Mouse (Mus musculus) heart, adult 2 months (tissue): ENCODE measurements around the gene Ephb1. TPM values are rescaled to one million over a fixed set of nuclear protein-coding genes. Genes with fewer than 3 reads are reported as not detected.

Experiments used
- DNase-seq, 2 experiments: peaks; one replicate each; pipeline ENCODE4 v3.0.0; 2021
- H3K27ac ChIP-seq: fragments of 200-600 bp; 2 replicates; pipeline ENCODE4 v1.8.1; 2022
- H3K27me3 ChIP-seq: fragments of 200-500 bp; 2 replicates; pipeline ENCODE4 v1.6.1; 2012; ENCODE audit warnings: mild to moderate bottlenecking, low read length, inconsistent platforms, mixed read lengths; ENCODE audit not compliant: control insufficient read depth, insufficient read depth
- H3K36me3 ChIP-seq: fragments of 200-500 bp; 2 replicates; pipeline ENCODE4 v1.6.1; 2012; ENCODE audit warnings: low read length, inconsistent platforms; ENCODE audit not compliant: control insufficient read depth, insufficient read depth
- H3K4me1 ChIP-seq: fragments of 200-500 bp; 2 replicates; pipeline ENCODE4 v1.6.1; 2011; ENCODE audit warnings: low read length; ENCODE audit not compliant: control insufficient read depth, insufficient read depth
- H3K4me3 ChIP-seq: fragments of 200-600 bp; 2 replicates; pipeline ENCODE4 v1.8.1; 2022
- H3K79me2 ChIP-seq: fragments of 200-500 bp; replicated peaks from 2 replicates; pipeline ENCODE4 v1.6.1; 2012; ENCODE audit warnings: mild to moderate bottlenecking, inconsistent platforms, low read length, moderate library complexity, mixed read lengths; ENCODE audit not compliant: control insufficient read depth, insufficient read depth
- H3K9ac ChIP-seq: fragments of 200-500 bp; 2 replicates; pipeline ENCODE4 v1.6.1; 2012; ENCODE audit warnings: low read depth, mild to moderate bottlenecking, control low read depth, inconsistent platforms, low read length, mixed read lengths
- CTCF ChIP-seq: fragments of 200-600 bp; IDR thresholded peaks from 2 replicates; pipeline ENCODE4 v1.8.1; 2022; ENCODE audit warnings: antibody characterized with exemption, mild to moderate bottlenecking, moderate library complexity
- EP300 ChIP-seq: fragments of 200-500 bp; IDR thresholded peaks from 2 replicates; pipeline ENCODE4 v1.6.1; 2011; ENCODE audit warnings: low read depth, low read length, control low read depth; ENCODE audit not compliant: insufficient read depth
- POLR2A ChIP-seq: fragments of 200-500 bp; IDR thresholded peaks from 2 replicates; pipeline ENCODE4 v1.6.1; 2011; ENCODE audit warnings: mild to moderate bottlenecking, low read depth, low read length, control low read depth; ENCODE audit not compliant: insufficient read depth
- WGBS: fragments of 180-500 bp; shearing (Covaris S2); methylation state at CpG from one replicate; pipeline ENCODE4 v1.1.7; 2018; 5-methylcytosine and 5-hydroxymethylcytosine counted together
- intact Hi-C: fragments of 180-260 bp; cut with DNase I; formaldehyde crosslinking; loops from one replicate; pipeline ENCODE4 v1.15.1; 2025
- polyA plus RNA-seq: library from polyadenylated mRNA; depleted of rRNA; stranded (reverse); fragments of >200 nt; gene quantifications from 2 replicates; pipeline ENCODE4 v1.2.3, GENCODE M21; 2012
- total RNA-seq, 2 experiments: library from RNA; stranded (reverse); gene quantifications; 2 replicates each; pipeline ENCODE4 v1.2.3; 2021

Gene Ephb1
- total and polyA plus RNA-seq, 3 experiments = 3.1 to 23.3 (median 21.2) TPM

DNA sequence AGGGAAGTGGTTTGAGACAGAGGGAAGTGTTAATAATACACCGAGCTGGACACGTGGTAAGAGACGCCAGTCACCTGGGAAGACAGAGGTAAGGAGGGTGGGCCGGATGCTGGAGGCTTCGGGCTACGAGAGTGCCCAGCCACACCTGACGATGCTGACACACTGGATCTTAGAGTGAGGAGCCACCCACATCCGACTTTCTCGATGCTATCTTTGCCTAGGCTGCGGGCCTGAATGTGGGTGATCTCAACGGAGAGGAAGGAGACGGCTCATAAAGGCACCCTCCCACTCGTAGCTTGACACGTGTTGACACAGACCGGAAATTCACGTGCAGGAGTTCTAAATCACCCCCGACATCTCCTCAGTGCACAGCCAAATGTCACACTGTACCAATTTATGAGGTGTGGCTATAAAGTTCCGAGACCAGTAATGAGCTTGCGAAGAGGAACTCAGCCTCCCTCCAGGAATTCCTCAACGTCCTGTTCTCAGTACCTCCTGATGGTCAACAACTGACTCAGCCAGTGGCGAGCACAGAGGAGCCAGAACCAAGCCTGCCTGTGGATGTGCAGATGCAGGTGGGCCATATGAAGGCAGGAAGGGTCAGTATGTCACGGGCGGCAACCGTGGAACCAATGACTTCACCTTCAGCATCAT lies 268.3 kb downstream of the Ephb1 start:
- no peak overlapping the region for H3K27ac ChIP-seq
- WGBS = 65% methylated on average over 24 of the region's 24 CpGs
- H3K27me3 ChIP-seq = no peaks in the 10 kb centered on the region
- H3K9ac ChIP-seq = no peak overlapping the region
- H3K36me3 ChIP-seq = no peaks in the 10 kb centered on the region
- DNase-seq = no peak
- intact Hi-C loops = no loop called here
- H3K4me3 ChIP-seq = no peak overlapping the region
- H3K4me1 ChIP-seq = no peaks in the 10 kb centered on the region
- TF ChIP-seq EP300 (no peak), CTCF (no peak), POLR2A (no peak)
- no peaks in the 10 kb centered on the region for H3K79me2 ChIP-seq

DNA sequence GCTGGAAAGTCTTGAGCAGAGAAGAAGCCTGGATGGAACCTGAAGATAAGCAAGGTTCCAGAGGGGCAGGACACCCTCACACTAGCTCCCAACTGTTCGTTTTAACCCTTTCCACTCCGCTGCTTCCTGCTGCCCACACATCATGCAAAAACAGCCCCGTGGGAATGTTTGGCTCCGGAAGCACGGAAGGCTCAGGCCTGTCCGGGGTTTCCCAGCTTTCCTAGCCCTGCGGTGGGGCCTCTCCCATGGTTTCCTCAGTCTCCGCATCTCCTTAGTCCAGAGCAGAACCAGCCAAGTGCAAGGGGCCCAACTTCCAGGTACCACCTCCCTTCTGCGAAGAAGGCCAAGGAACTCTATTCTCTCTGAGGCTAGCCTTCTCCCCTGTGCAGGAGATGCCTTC lies 269.0 kb downstream of the Ephb1 start:
- intact Hi-C loops = no loop called here
- TF ChIP-seq CTCF (no peak), EP300 (no peak), POLR2A (no peak)
- Histone ChIP-seq H3K79me2 (no peaks in the 10 kb centered on the region), H3K27ac (no peak overlapping the region), H3K4me1 (no peaks in the 10 kb centered on the region), H3K4me3 (no peak overlapping the region), H3K36me3 (no peaks in the 10 kb centered on the region), H3K9ac (no peak overlapping the region), H3K27me3 (no peaks in the 10 kb centered on the region)
- no peak for DNase-seq
- 78% methylated on average over 9 of the region's 9 CpGs for WGBS

DNA sequence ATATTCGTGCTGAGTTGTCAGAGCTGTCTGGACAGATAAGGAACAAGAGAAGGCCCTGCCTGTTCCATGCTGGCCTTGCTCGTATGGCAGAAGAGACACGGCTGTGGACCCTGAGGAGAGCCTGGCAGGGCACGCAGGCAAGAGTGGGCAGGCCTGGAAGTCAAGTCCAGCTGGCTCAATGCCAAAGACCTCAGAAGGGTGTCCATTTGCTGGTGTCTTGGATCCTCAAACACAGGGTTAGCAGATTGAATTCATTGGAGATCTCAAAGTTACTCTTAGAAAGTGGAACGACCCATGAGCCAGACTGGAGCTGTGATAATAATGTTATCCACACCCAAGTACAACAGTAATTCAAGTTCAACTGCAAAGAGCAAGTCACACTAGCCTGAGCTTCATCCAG lies 273.6 kb downstream of the Ephb1 start:
- Histone ChIP-seq H3K27me3 (no peaks in the 10 kb centered on the region; the same call in 1 of the 2 replicates), H3K4me1 (no peaks in the 10 kb centered on the region), H3K27ac (no peak overlapping the region), H3K36me3 (no peaks in the 10 kb centered on the region), H3K9ac (no peak overlapping the region), H3K4me3 (no peak overlapping the region), H3K79me2 (no peaks in the 10 kb centered on the region)
- WGBS = 67% methylated on average over 5 of the region's 5 CpGs
- TF ChIP-seq EP300 (no peak), CTCF (no peak), POLR2A (no peak)
- intact Hi-C loops = no loop called here
- DNase-seq = no peak

DNA sequence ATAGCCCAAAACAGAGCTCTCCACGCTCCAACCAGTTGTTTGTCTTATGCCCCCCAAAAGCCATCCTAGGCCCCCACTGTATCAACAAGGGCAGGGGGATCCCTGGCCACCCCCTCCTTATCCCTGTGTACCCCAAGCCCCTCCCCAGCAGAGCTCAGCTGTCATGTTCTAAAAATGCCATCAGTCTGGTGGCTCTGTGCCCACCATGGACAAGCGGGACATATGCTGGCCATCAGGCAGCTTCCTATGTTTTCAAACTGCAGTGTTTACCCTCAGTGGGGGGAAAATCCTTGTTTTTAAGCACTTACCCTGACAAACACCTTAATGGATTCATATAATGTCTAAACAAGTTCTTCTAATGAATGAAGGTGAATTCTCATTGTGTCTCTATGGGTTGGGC lies 275.3 kb downstream of the Ephb1 start:
- intact Hi-C loops = no loop called here
- Histone ChIP-seq H3K4me3 (no peak overlapping the region), H3K27ac (no peak overlapping the region), H3K36me3 (no peaks in the 10 kb centered on the region), H3K27me3 (no peaks in the 10 kb centered on the region; the same call in 1 of the 2 replicates), H3K79me2 (no peaks in the 10 kb centered on the region), H3K9ac (no peak overlapping the region), H3K4me1 (no peaks in the 10 kb centered on the region)
- WGBS = 91% methylated on average over 2 of the region's 2 CpGs
- no peak for DNase-seq
- TF ChIP-seq CTCF (no peak), EP300 (no peak)

DNA sequence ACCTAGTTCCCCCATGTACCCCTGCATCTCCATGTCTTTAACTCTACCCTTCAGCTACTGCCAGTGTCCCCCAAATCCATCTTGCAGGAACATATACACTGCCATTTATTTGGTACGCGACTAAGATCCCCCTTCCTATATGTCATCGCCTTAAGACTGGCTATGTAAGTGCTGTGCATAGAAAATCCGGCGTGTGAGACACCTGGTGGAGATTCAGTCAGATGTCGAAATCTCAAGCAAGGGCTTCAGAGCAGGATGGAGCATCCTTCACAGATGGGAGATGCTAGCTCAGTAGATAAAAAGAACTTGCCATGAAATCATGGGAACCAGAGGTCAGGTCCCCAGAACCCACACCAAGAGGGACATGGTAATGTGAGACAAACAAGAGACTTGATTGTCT lies 276.3 kb downstream of the Ephb1 start:
- Histone ChIP-seq H3K4me1 (no peaks in the 10 kb centered on the region), H3K27me3 (no peaks in the 10 kb centered on the region; the same call in 1 of the 2 replicates), H3K36me3 (no peaks in the 10 kb centered on the region), H3K79me2 (no peaks in the 10 kb centered on the region), H3K27ac (no peak overlapping the region), H3K9ac (no peak overlapping the region), H3K4me3 (no peak overlapping the region)
- WGBS = 84% methylated on average over 6 of the region's 6 CpGs
- no peak for DNase-seq
- intact Hi-C loops = no loop called here
- no peak for TF ChIP-seq EP300
- no peak for TF ChIP-seq CTCF
- no peak for TF ChIP-seq POLR2A

DNA sequence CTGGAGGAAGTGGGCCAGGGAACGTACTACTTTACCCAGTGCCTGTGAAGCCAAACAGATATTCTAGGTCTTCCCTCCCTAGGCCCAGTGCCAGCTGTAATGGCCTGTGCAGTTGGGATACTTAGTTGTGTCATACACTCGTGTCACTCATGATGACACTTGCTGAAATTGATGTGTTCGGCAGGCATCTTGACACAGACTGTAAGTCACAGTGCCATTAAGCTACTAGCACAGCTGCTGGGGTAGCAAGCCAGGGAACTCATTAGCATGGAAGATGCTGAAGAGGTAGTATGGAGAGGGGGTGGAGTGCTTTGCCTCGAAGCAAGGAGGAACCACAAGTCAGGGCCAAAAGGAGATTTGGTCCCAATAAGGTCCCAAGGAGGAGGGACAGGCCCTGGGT lies 279.0 kb downstream of the Ephb1 start:
- H3K27ac ChIP-seq = no peak overlapping the region
- H3K4me3 ChIP-seq = no peak overlapping the region
- H3K36me3 ChIP-seq = no peaks in the 10 kb centered on the region
- 70% methylated on average over 4 of the region's 4 CpGs for WGBS
- no peak for DNase-seq
- no peak overlapping the region for H3K9ac ChIP-seq
- no peaks in the 10 kb centered on the region; the same call in 1 of the 2 replicates for H3K27me3 ChIP-seq
- intact Hi-C loops = no loop called here
- no peaks in the 10 kb centered on the region for H3K4me1 ChIP-seq
- TF ChIP-seq POLR2A (no peak), CTCF (no peak), EP300 (no peak)
- H3K79me2 ChIP-seq = no peaks in the 10 kb centered on the region
